Mouse (Mus musculus): ENCODE measurements around the gene Apol10b. TPM values are rescaled to one million over a fixed set of nuclear protein-coding genes. Genes with fewer than 3 reads are reported as not detected.
"Not testable (repeated sequence)": the region's sequence is repeated elsewhere in the genome, so short reads cannot be mapped to it uniquely, and the experiment has no call there.

Apol10b gene
- polyA plus RNA-seq (2015; fragmentation: Nextera tagmentation; extraction: Ambion mirVana): 0.06 and 0.11 TPM in 2 replicates

GRCm38 (mm10) chr15:77595961-77596360, at the start of gene Apol10b:
Apol10b (minus strand) TSS chr15:77596125.
- H3K27ac ChIP-seq: no peak within 1 kb of the TSS

GRCm38 (mm10) chr15:77643176-77643575, 47.3 kb upstream of the Apol10b start, which contains the start of gene Apol11b:
Apol11b (minus strand) TSS chr15:77643286.
- not testable (repeated sequence) for H3K27ac ChIP-seq; H3K36me3 ChIP-seq; H3K27me3 ChIP-seq; H3K4me1 ChIP-seq; H3K4me3 ChIP-seq; H3K9ac ChIP-seq; H3K9me3 ChIP-seq; H3K4me2 ChIP-seq; ATAC-seq (ENCODE audit: borderline replicate concordance, extremely low read depth, low FRiP score, low TSS enrichment)
- 59% methylated on average over 2 of the region's 2 CpGs for WGBS

More at GRCm38 (mm10) chr15:77595961-77596360, at the start of gene Apol10b:
- H3K4me2 ChIP-seq: no peak within 1 kb of the TSS
- H3K9me3 ChIP-seq: no peaks in the 10 kb centered on the region
- no peaks in the 10 kb centered on the region for H3K36me3 ChIP-seq
- H3K9ac ChIP-seq: no peak within 1 kb of the TSS
- H3K27me3 ChIP-seq: no peaks in the 10 kb centered on the region
- no peak for ATAC-seq (ENCODE audit: borderline replicate concordance, extremely low read depth, low FRiP score, low TSS enrichment)
- H3K4me1 ChIP-seq: no peaks in the 10 kb centered on the region
- no peak within 1 kb of the TSS for H3K4me3 ChIP-seq
- 54% methylated on average over 5 of the region's 5 CpGs for WGBS

GRCm38 (mm10) chr15:77629822-77630221, 33.9 kb upstream of the Apol10b start:
- H3K4me1 ChIP-seq; H3K27ac ChIP-seq; H3K4me3 ChIP-seq; H3K9ac ChIP-seq; H3K27me3 ChIP-seq; ATAC-seq (ENCODE audit: borderline replicate concordance, extremely low read depth, low FRiP score, low TSS enrichment); H3K36me3 ChIP-seq; H3K4me2 ChIP-seq; H3K9me3 ChIP-seq: not testable (repeated sequence)
- WGBS: 61% methylated on average over 3 of the region's 3 CpGs

DNA sequence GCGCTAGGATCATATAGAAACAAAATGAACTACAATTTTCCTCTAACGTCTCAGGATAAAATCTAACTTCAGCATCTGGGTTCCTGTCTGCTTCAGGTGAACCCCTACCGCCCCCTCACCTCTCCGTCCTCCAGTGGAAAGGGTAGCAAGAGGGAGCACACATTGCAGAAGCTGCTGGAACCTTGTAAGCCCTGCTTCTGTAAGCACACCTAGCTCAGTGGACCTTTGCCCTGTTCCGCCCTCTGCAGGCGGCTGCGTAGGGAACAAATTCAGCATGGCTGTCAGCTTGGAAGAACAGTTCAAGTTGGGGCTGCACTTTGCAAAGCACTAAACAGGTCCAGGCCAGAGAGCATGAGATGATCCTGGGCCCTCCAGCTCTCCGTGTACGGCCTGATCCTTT, 32.7 kb upstream of the Apol10b start:
- not testable (repeated sequence) for H3K4me1 ChIP-seq; H3K27me3 ChIP-seq; H3K27ac ChIP-seq; H3K9me3 ChIP-seq; H3K4me3 ChIP-seq; H3K9ac ChIP-seq; ATAC-seq (ENCODE audit: borderline replicate concordance, extremely low read depth, low FRiP score, low TSS enrichment); H3K4me2 ChIP-seq; H3K36me3 ChIP-seq
- WGBS: 41% methylated on average over 9 of the region's 9 CpGs

DNA sequence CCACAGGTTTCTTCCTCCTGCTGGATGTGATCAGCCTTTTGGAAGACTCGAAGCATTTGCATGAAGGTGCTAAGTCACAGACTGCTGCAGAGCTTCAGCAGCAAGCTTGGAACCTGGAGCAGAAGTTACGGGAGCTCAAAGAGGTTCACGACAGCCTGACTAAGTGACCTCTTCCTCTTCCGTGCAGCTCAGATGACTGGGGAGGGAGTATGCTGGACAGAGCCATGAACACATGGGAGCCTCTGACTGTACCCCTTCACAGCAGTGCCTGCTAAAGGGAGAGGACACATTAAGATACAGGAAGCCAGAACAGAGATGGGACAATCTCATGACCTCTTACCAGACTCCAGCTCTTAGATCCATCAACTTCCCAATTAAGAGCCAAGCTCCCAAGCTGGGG, 30.5 kb upstream of the Apol10b start:
- ATAC-seq (ENCODE audit: borderline replicate concordance, extremely low read depth, low FRiP score, low TSS enrichment); H3K27ac ChIP-seq; H3K36me3 ChIP-seq; H3K4me2 ChIP-seq; H3K4me1 ChIP-seq; H3K4me3 ChIP-seq; H3K9ac ChIP-seq; H3K27me3 ChIP-seq; H3K9me3 ChIP-seq: not testable (repeated sequence)
- 57% methylated on average over 4 of the region's 4 CpGs for WGBS

- no peaks in the 10 kb centered on the region for H3K9me3 ChIP-seq
- no peak overlapping the region for H3K4me3 ChIP-seq
- no peak overlapping the region for H3K4me2 ChIP-seq
- no peak overlapping the region for H3K9ac ChIP-seq
- H3K27me3 ChIP-seq: no peaks in the 10 kb centered on the region
- no peaks in the 10 kb centered on the region for H3K36me3 ChIP-seq
- ATAC-seq (ENCODE audit: borderline replicate concordance, extremely low read depth, low FRiP score, low TSS enrichment): no peak
- no peak overlapping the region for H3K27ac ChIP-seq
- WGBS: 84% methylated on average over 1 of the region's 1 CpGs
- no peaks in the 10 kb centered on the region for H3K4me1 ChIP-seq
These were observed 28.8 kb upstream of the Apol10b start for GRCm38 (mm10) chr15:77624710-77625109.

DNA sequence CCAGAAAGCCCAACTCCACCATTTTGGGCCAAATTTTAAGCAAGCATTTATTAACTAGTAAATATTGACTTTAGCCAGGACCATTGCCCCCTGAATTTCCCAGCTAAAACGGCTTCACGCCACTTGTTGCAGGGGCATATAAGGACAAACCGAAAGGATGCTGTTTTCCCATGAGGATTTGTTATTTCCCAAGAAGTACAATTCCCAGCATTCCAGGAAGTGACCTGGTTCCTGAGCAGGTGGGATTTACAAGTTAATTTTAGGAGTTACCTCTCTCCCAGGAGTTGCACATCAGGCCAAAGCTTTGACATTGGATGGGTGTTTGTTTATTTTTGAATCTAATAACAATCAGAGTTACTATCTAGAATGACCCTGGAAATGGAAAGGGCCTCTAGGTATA, 10.1 kb upstream of the Apol10b start:
- Histone ChIP-seq H3K4me1 (no peaks in the 10 kb centered on the region), H3K9me3 (no peaks in the 10 kb centered on the region), H3K27ac (no peak overlapping the region), H3K36me3 (no peaks in the 10 kb centered on the region), H3K4me2 (no peak overlapping the region), H3K4me3 (no peak overlapping the region), H3K9ac (no peak overlapping the region), H3K27me3 (no peaks in the 10 kb centered on the region)
- 89% methylated on average over 3 of the region's 3 CpGs for WGBS
- ATAC-seq (ENCODE audit: borderline replicate concordance, extremely low read depth, low FRiP score, low TSS enrichment): no peak

DNA sequence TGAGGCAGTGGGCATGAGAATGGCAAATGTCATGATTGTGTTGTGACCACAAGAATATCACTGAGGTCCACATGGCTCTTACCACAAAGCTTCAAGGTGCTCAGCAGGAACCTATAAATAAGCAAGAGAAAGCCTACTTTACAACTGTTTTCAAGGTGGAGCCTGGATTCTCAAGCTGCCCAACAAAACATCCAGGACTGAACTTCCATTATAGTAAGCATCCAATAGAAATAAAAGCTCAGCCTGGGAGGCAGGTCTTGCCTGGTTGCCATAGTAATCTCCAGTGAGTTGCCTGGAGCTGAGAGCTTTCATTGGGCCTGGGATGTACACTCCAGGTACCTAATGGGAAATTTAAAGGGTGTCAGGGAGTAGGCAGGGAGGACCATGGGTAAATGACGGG, 3.0 kb upstream of the Apol10b start, which contains the start of gene Gm36245:
Gm36245 (plus strand) TSS at position 301 of the 400 bp plus-strand sequence.
- no peak for ATAC-seq (ENCODE audit: borderline replicate concordance, extremely low read depth, low FRiP score, low TSS enrichment)
- Histone ChIP-seq H3K4me2 (no peak within 1 kb of the TSS), H3K9me3 (no peaks in the 10 kb centered on the region), H3K36me3 (no peaks in the 10 kb centered on the region), H3K4me1 (no peaks in the 10 kb centered on the region), H3K27me3 (no peaks in the 10 kb centered on the region), H3K4me3 (no peak within 1 kb of the TSS), H3K9ac (no peak within 1 kb of the TSS), H3K27ac (no peak within 1 kb of the TSS)
- 67% methylated on average over 1 of the region's 1 CpGs for WGBS

GRCm38 (mm10) chr15:77598429-77598828, 2.5 kb upstream of the Apol10b start:
- 40% methylated on average over 3 of the region's 3 CpGs for WGBS
- Histone ChIP-seq H3K4me2 (no peak overlapping the region), H3K4me1 (no peaks in the 10 kb centered on the region), H3K27ac (no peak overlapping the region), H3K9me3 (no peaks in the 10 kb centered on the region), H3K9ac (no peak overlapping the region), H3K4me3 (no peak overlapping the region), H3K27me3 (no peaks in the 10 kb centered on the region), H3K36me3 (no peaks in the 10 kb centered on the region)
- no peak for ATAC-seq (ENCODE audit: borderline replicate concordance, extremely low read depth, low FRiP score, low TSS enrichment)

DNA sequence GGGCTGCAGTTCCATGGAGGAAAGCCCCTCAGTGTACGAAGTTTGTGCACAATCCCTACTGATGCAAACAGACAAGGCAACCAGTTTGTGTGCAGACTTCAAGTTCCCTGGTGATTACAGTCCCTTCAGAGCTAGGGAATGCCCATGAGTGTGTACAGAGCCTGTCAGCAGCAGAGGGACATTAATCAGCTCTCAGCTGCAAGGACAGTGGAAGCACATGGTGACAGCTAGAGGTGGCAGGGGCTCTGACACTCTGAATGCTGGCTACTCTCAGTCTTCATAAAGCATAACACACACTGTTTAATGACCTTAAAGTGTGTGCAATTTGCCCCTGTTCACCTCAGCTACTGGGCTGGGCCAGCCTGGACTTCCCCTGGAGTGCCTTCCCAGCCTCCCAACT, 2.4 kb downstream of the Apol10b start:
- no peaks in the 10 kb centered on the region for H3K9me3 ChIP-seq
- H3K4me1 ChIP-seq: no peaks in the 10 kb centered on the region
- H3K27me3 ChIP-seq: no peaks in the 10 kb centered on the region
- H3K4me2 ChIP-seq: no peak overlapping the region
- H3K4me3 ChIP-seq: no peak overlapping the region
- WGBS: 44% methylated on average over 1 of the region's 1 CpGs
- H3K36me3 ChIP-seq: no peaks in the 10 kb centered on the region
- ATAC-seq (ENCODE audit: borderline replicate concordance, extremely low read depth, low FRiP score, low TSS enrichment): no peak
- H3K27ac ChIP-seq: no peak overlapping the region
- no peak overlapping the region for H3K9ac ChIP-seq

DNA sequence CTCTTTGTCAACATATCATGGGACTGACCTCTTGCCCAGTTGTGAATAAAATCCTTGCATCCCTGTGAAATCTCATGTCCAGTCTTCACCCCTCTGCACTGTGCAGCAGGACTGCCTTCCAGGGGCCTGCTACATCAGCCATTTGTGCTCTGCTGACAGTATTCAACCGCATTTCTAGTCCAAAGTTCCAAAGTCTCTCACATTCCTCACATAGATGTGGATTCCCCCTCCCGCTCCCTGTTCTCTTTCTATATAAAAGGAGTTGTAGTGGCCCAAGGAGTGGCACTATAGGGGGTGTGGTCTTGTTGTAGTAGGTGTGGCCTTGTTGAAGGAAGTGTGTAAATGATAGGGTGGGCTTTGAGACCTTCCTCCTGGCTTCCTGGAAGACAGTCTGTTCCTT, 5.0 kb downstream of the Apol10b start:
- H3K36me3 ChIP-seq: no peaks in the 10 kb centered on the region
- H3K9me3 ChIP-seq: no peaks in the 10 kb centered on the region
- no peak for ATAC-seq (ENCODE audit: borderline replicate concordance, extremely low read depth, low FRiP score, low TSS enrichment)
- H3K4me1 ChIP-seq: no peaks in the 10 kb centered on the region
- H3K27me3 ChIP-seq: no peaks in the 10 kb centered on the region
- no peak overlapping the region for H3K4me3 ChIP-seq
- no peak overlapping the region for H3K4me2 ChIP-seq
- no peak overlapping the region for H3K27ac ChIP-seq
- WGBS: 44% methylated on average over 2 of the region's 2 CpGs
- H3K9ac ChIP-seq: no peak overlapping the region

GRCm38 (mm10) chr15:77588981-77589380, 6.9 kb downstream of the Apol10b start:
- Histone ChIP-seq H3K4me1 (no peaks in the 10 kb centered on the region), H3K36me3 (no peaks in the 10 kb centered on the region), H3K27ac (no peak overlapping the region), H3K27me3 (no peaks in the 10 kb centered on the region), H3K4me2 (no peak overlapping the region), H3K4me3 (no peak overlapping the region), H3K9me3 (no peaks in the 10 kb centered on the region), H3K9ac (no peak overlapping the region)
- no peak for ATAC-seq (ENCODE audit: borderline replicate concordance, extremely low read depth, low FRiP score, low TSS enrichment)

- H3K4me1 ChIP-seq: no peaks in the 10 kb centered on the region
- H3K4me3 ChIP-seq: no peak overlapping the region
- no peaks in the 10 kb centered on the region for H3K27me3 ChIP-seq
- no peak for ATAC-seq (ENCODE audit: borderline replicate concordance, extremely low read depth, low FRiP score, low TSS enrichment)
- H3K9me3 ChIP-seq: no peaks in the 10 kb centered on the region
- no peak overlapping the region for H3K27ac ChIP-seq
- no peaks in the 10 kb centered on the region for H3K36me3 ChIP-seq
- no peak overlapping the region for H3K4me2 ChIP-seq
- no peak overlapping the region for H3K9ac ChIP-seq
These were observed 8.9 kb downstream of the Apol10b start for GRCm38 (mm10) chr15:77587026-77587425.

All from lung, embryonic 15.5 days (tissue).